Mouse (Mus musculus) lung, postnatal 10 days (tissue): ENCODE data around the gene Ly86.

Experiments
- DNase-seq: peaks from one replicate; pipeline ENCODE4 v3.0.0; 2021

Gene Ly86

DNA sequence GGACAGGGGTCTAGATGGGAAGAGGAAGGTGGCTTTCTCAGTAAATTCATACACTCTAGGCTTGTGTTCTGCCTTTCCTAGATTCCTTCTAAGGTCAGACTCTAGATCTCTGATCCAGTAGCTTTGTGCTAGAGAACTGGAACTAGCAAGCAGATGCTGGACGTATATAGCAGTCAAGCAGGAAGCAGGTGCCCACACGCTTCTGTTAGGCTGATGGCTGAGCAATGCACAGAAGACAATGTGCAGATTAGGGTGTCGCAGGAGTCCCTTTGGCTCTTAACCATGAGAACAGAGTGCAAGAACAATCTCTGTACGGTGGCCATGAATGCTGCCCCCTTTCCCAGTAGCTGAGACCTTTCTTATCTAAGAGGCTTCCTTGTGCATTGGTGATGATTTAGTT lies 9.4 kb downstream of the Ly86 start:
- no peak for DNase-seq

GRCm38 (mm10) chr13:37355642-37356331 lies 10.8 kb downstream of the Ly86 start:
- no peak for DNase-seq

GRCm38 (mm10) chr13:37356549-37356948 lies 11.5 kb downstream of the Ly86 start:
- DNase-seq: no peak

- no peak for DNase-seq
Measured at GRCm38 (mm10) chr13:37358112-37358511, 13.1 kb downstream of the Ly86 start.

- peak; percentile 48 for DNase-seq
Measured at GRCm38 (mm10) chr13:37361249-37361648, 16.2 kb downstream of the Ly86 start.

DNA sequence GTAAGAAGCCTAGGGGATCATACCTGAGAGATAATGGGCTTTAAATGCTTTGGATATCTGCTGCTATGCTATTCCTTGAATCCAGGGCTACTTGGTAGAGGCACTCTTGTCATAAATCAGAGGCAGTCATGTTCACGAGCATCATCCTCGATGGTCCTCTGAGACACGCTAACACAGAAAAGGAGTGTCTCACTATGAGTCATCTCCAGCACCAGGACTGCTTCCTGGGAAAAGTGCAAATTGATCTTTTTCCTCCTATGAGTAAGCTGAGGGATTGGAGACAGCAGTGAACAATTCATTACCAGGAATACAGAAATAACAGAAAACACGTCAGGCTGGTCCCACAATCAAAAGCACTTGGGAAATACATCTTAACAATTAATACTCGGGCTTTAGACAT lies 19.3 kb downstream of the Ly86 start:
- DNase-seq: no peak

DNA sequence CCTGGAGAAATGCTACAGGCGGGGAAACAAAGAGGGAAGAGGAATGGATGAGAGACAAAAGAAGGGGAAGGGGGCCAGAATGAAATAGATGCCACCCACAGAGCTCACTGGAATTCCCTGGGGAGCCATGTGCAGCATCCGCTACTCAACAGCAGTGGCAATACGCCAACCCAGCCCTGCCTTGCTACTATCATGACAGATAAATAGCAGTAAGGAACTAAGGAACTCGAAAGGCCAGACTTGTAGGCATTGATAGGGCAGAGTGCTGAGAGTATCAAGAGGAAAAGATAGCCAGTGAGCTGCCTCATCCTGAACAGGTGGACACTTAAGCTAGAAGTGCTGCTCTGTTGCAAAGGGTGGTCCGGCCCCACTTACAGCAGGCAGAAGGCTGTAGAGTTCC lies 31.4 kb downstream of the Ly86 start:
- peak; percentile 46 for DNase-seq

GRCm38 (mm10) chr13:37388222-37389202 lies 43.5 kb downstream of the Ly86 start:
- peak; percentile 67 for DNase-seq

DNA sequence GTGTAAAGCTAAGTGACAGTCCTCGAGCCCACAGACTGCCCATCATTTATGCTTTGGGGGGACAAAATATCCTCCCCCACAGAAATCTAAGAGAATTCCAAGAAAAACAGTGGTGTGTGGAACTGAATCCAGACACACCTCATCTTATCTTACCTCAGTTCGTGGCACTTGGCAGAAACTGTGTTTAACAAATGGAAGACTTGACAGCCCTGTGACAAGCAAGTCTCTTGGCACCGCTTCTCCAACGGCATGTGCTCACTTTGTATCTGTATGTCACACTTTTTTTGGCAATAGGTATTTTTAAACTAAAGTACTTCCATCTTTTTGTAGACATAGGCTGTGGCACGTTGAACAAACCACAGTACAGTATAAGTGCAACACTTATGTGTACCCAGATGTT lies 44.3 kb downstream of the Ly86 start:
- peak; percentile 6 for DNase-seq

DNA sequence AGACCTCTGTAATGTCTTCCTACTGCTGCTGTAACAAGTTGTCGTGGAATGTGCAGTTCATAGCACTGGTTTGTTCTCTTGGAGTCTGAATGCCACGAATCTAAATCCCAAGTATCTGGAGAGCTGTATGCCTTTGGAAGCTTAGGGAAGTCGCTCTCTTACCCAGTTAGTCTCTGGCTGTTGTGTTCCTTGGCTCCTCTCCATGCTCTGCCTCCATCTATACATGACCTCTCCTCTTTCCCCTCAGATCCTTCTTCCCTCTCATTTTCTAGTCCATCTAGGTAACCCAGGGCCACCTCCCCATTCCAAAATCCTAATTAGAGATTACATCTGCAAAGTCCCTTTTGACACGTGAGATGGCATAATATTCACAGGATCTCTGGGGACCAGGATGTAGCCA lies 53.8 kb downstream of the Ly86 start:
- no peak for DNase-seq

- DNase-seq: no peak
Measured at GRCm38 (mm10) chr13:37399340-37399739, 54.3 kb downstream of the Ly86 start.

GRCm38 (mm10) chr13:37402421-37402820 lies 57.4 kb downstream of the Ly86 start:
- no peak for DNase-seq

- DNase-seq: no peak
Measured at GRCm38 (mm10) chr13:37403708-37404107, 58.7 kb downstream of the Ly86 start.

- no peak for DNase-seq
Measured at GRCm38 (mm10) chr13:37415696-37416095, 70.7 kb downstream of the Ly86 start.

- no peak for DNase-seq
Measured at GRCm38 (mm10) chr13:37423416-37423815, 78.4 kb downstream of the Ly86 start.

DNA sequence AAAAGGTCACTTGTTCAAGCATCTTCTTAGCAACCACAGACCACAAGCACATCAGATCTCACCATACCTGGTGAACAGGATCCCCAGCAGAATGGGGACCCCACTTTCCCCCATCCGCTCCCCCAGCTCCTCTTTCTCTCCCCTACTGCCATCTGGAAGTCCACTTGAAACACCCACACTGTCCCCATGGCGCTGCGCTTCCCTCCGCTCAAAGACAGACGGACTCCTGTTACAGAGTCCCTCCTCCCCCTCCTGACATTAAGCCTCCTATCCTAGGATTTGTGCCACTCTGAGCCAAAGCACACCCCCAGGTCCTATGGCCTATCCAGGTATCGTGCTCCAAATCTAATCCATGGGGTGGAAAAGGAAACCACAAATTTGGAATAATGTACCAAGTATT lies 79.9 kb downstream of the Ly86 start:
- no peak for DNase-seq

DNA sequence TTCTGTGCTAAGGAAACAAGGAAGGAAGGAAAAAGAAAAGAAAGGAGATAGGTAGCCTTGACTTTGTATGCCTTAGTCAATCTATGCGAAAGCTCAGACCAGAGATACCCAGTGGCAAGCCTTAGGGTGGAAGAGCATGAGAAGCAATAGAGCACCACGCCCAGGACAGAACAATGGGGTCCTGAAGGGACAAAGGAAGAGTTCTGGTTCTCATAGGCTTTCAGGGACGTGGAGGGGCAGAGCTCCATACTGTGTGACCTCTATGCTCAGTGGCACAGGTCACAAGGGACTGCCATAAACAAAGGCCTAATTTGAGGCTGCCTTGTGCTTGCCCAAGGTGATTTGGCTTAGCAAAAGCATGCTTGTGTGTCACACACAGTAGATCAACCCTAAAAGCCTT lies 80.4 kb downstream of the Ly86 start:
- no peak for DNase-seq

GRCm38 (mm10) chr13:37426578-37427336 lies 81.7 kb downstream of the Ly86 start:
- no peak for DNase-seq

DNA sequence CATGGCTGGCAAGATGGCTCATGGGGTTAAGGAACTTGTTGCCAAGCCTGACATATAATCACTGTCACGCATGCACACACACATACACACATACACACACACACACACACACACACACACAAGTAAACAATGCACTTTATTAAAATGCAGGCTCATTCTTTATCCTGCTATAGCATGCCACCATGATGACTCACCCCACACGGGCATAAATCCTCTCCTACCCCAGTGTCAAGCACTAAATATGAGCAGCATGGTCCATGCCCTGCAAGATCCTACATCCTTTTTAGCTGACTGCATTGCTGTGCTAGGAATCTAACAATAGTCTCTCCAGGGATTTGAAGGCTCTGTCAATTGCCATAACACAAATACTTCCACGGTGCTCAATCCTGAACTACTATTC lies 83.5 kb downstream of the Ly86 start:
- DNase-seq: peak; percentile 0

GRCm38 (mm10) chr13:37429661-37430271 lies 84.8 kb downstream of the Ly86 start:
- no peak for DNase-seq

GRCm38 (mm10) chr13:37431707-37432106 lies 86.7 kb downstream of the Ly86 start:
- no peak for DNase-seq

GRCm38 (mm10) chr13:37432653-37433052 lies 87.6 kb downstream of the Ly86 start:
- no peak for DNase-seq

GRCm38 (mm10) chr13:37433142-37433541 lies 88.1 kb downstream of the Ly86 start:
- no peak for DNase-seq
